Mouse (Mus musculus) Patski (cell line): ENCODE data around the gene Atp13a1. TPM values are rescaled to one million over a fixed set of nuclear protein-coding genes. Genes with fewer than 3 reads are reported as not detected.

Experiments
- ATAC-seq: fragments of 100-300 bp; one replicate; pipeline ENCODE4 v1.8.0; 2021
- CTCF ChIA-PET: fragments of 350-600 bp; sonication (Branson Sonifier 250); formaldehyde crosslinking; loops from one replicate; lab custom pipeline; 2022; ENCODE audit warnings: inconsistent platforms; lab: Charles Lee
- POLR2A ChIA-PET: fragments of 350-600 bp; sonication (Branson Sonifier 250); formaldehyde crosslinking; loops from one replicate; lab custom pipeline; 2022; ENCODE audit warnings: antibody characterized with exemption, inconsistent platforms; lab: Charles Lee
- DNase-seq: peaks from one replicate; pipeline ENCODE4 v3.0.0-alpha.2; 2011; ENCODE audit warnings: low read depth, low spot score
- H3K27me3 ChIP-seq: fragments of 371-371 bp; one replicate; pipeline ENCODE4 v1.5.1; 2021
- CTCF ChIP-seq: fragments of 100-300 bp; IDR thresholded peaks from one replicate; pipeline ENCODE4 v1.5.1; 2021
- in situ Hi-C: fragments of 300-500 bp; cut with MboI; formaldehyde crosslinking; loops from 3 replicates; pipeline ENCODE4 v1.11.1; 2018; ENCODE audit warnings: low pct_unique_long_range_greater_than_20kb, mixed read lengths
- polyA plus RNA-seq: library from polyadenylated mRNA; unstranded; gene quantifications from one replicate; pipeline ENCODE4 v1.2.3, GENCODE M21; 2021

Gene Atp13a1
- polyA plus RNA-seq, 1 experiment from 2014 or later = 55.4 TPM

GRCm38 (mm10) chr8:69808864-69809403, 18.0 kb downstream of the Atp13a1 start:
- H3K27me3 ChIP-seq = no peaks in the 10 kb centered on the region
- TF ChIP-seq CTCF = no peak
- ChIA-PET CTCF (no interaction called here), POLR2A (interaction anchor here (1.0 kb wide), 2 partner anchors 11 to 15 kb away, joined by 4 read pairs; no protein-coding TSS in a partner anchor)
- ATAC-seq (peak; percentile 27), DNase-seq (no peak)
- in situ Hi-C loops = loop anchor here (25.0 kb wide), 1 partner anchor 697 kb away; no protein-coding TSS in a partner anchor

GRCm38 (mm10) chr8:69809820-69810219, 18.9 kb downstream of the Atp13a1 start:
- in situ Hi-C loops = loop anchor here (25.0 kb wide), 1 partner anchor 698 kb away; no protein-coding TSS in a partner anchor
- POLR2A ChIA-PET = no interaction called here
- DNase-seq (no peak), ATAC-seq (no peak)
- no peak for TF ChIP-seq CTCF
- no peaks in the 10 kb centered on the region for H3K27me3 ChIP-seq
- CTCF ChIA-PET = no interaction called here

GRCm38 (mm10) chr8:69814881-69815280, 23.9 kb downstream of the Atp13a1 start:
- CTCF ChIA-PET = no interaction called here
- H3K27me3 ChIP-seq = no peaks in the 10 kb centered on the region
- POLR2A ChIA-PET = no interaction called here
- DNase-seq (no peak), ATAC-seq (no peak)
- no peak for TF ChIP-seq CTCF
- in situ Hi-C loops = loop anchor here (25.0 kb wide), 1 partner anchor 703 kb away; no protein-coding TSS in a partner anchor

- ChIA-PET POLR2A (no interaction called here), CTCF (no interaction called here)
- in situ Hi-C loops = loop anchor here (25.0 kb wide), 1 partner anchor 703 kb away; no protein-coding TSS in a partner anchor
- no peak for TF ChIP-seq CTCF
- no peak for DNase-seq
- no peak for ATAC-seq
- no peaks in the 10 kb centered on the region for H3K27me3 ChIP-seq
Measured at GRCm38 (mm10) chr8:69815396-69815795, 24.4 kb downstream of the Atp13a1 start.

- no peak for TF ChIP-seq CTCF
- DNase-seq (no peak), ATAC-seq (no peak)
- H3K27me3 ChIP-seq = no peaks in the 10 kb centered on the region
- CTCF ChIA-PET = no interaction called here
- in situ Hi-C loops = loop anchor here (25.0 kb wide), 1 partner anchor 708 kb away; no protein-coding TSS in a partner anchor
- POLR2A ChIA-PET = interaction anchor here (1.0 to 1.2 kb wide), 2 partner anchors 11 to 30 kb away, joined by 3 to 4 read pairs; partner anchors contain the start of genes Atp13a1 and Zfp866
Measured at GRCm38 (mm10) chr8:69820466-69820865, 29.5 kb downstream of the Atp13a1 start.

- DNase-seq (no peak), ATAC-seq (peak; percentile 54)
- CTCF ChIA-PET = interaction anchor here (1.1 kb wide), 1 partner anchor 25 kb away, joined by 3 read pairs; no protein-coding TSS in a partner anchor
- in situ Hi-C loops = loop anchor here (25.0 kb wide), 1 partner anchor 710 kb away; no protein-coding TSS in a partner anchor
- POLR2A ChIA-PET = interaction anchor here (0.6 to 1.1 kb wide), 4 partner anchors 81 to 1716 kb away, joined by 3 to 4 read pairs (median 3); partner anchors contain the start of genes Ndufa13 and Yjefn3
- TF ChIP-seq CTCF = no peak
- H3K27me3 ChIP-seq = no peaks in the 10 kb centered on the region
Measured at GRCm38 (mm10) chr8:69821971-69822385, 31.0 kb downstream of the Atp13a1 start.

GRCm38 (mm10) chr8:69822386-69823191, 31.6 kb downstream of the Atp13a1 start, which contains the start of gene Lpar2:
Lpar2 (plus strand) TSS chr8:69822429.
- DNase-seq (no peak), ATAC-seq (peak; percentile 76)
- TF ChIP-seq CTCF = no peak
- no peaks in the 10 kb centered on the region for H3K27me3 ChIP-seq
- in situ Hi-C loops = loop anchor here (25.0 kb wide), 1 partner anchor 710 kb away; no protein-coding TSS in a partner anchor
- POLR2A ChIA-PET = interaction anchor here (0.6 to 1.1 kb wide), 2 partner anchors 80 to 92 kb away, joined by 3 read pairs; partner anchors contain the start of genes Ndufa13 and Yjefn3
- CTCF ChIA-PET = interaction anchor here (1.1 kb wide), 1 partner anchor 24 kb away, joined by 3 read pairs; no protein-coding TSS in a partner anchor

GRCm38 (mm10) chr8:69826371-69826770, 35.4 kb downstream of the Atp13a1 start:
- ChIA-PET POLR2A (no interaction called here), CTCF (no interaction called here)
- no peaks in the 10 kb centered on the region for H3K27me3 ChIP-seq
- in situ Hi-C loops = no loop called here
- no peak for ATAC-seq
- no peak for TF ChIP-seq CTCF
- DNase-seq = no peak

GRCm38 (mm10) chr8:69832298-69832853, 41.4 kb downstream of the Atp13a1 start, which contains the start of gene Pbx4:
Pbx4 (plus strand) TSS chr8:69832491.
- POLR2A ChIA-PET = interaction anchor here (0.9 kb wide), 1 partner anchor 9 kb away, joined by 3 read pairs; no protein-coding TSS in a partner anchor
- peak; percentile 69 for DNase-seq
- no peaks in the 10 kb centered on the region for H3K27me3 ChIP-seq
- ATAC-seq = peak; percentile 94
- in situ Hi-C loops = no loop called here
- TF ChIP-seq CTCF = no peak
- CTCF ChIA-PET = interaction anchor here (0.9 kb wide), 1 partner anchor 44 kb away, joined by 3 read pairs; no protein-coding TSS in a partner anchor
